Mouse (Mus musculus): ENCODE data around the gene Spast. TPM values are rescaled to one million over a fixed set of nuclear protein-coding genes. Genes with fewer than 3 reads are reported as not detected.
A peak's percentile ranks its signal among the peaks of the same experiment; 100 is the strongest.
"Not testable (repeated sequence)": the region's sequence is repeated elsewhere in the genome, so short reads cannot be mapped to it uniquely, and the experiment has no call there.

The Spast gene
- polyA plus RNA-seq, 1 experiment from 2014 or later, result 8.5 TPM

DNA sequence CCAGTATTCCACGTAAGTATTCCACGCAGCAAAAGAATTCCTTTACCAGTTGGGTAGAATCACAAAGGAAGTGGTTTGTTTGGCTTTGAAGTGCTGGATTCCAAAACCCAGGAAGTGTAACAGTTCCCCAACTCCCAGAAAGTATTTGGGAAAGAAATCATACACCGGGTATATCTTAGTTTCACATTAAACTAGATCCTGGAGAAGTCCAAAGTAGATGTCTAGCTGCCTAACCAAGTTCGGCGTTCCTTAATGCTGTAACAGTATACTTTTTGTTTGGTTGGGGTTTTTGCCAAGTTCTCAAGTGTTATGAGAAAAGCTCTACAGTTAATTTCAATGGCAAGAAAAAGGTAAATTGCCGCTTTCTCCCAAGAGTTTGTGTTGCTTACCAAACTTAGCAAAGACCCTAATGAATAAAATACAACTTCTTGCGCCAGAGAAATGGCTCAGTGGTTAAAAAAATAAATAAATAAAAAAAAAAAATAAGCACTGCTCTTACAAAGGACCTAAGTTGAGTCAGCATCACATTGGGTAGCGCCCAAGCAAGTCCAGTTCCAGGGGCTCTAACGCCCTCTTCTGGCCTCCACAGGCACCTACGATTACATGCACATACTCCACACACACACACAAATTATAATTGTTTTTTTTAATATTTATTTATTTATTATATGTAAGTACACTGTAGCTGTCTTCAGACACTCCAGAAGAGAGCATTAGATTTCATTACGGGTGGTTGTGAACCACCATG is 42.5 kb upstream of the Spast start:
- peaks cover 3% of the 10 kb centered on the region; the same call in 1 of the 2 replicates for H3K36me3 ChIP-seq (ENCODE audit: control insufficient read depth, insufficient read depth, low read length)
- peak overlapping the region; percentile 95 for H3K9ac ChIP-seq (ENCODE audit: low read depth, low read length)
- H3K9me3 ChIP-seq (ENCODE audit: control insufficient read depth, low read length), result no peaks in the 10 kb centered on the region
- peak overlapping the region; percentile 98 for H3K27ac ChIP-seq (ENCODE audit: low read length)
- no peaks in the 10 kb centered on the region for H3K27me3 ChIP-seq (replicated peaks; ENCODE audit: control insufficient read depth, insufficient read depth, low read length)
- peaks cover 7% of the 10 kb centered on the region for H3K4me1 ChIP-seq (ENCODE audit: control insufficient read depth, insufficient read depth, low read length)
- H3K4me3 ChIP-seq (ENCODE audit: low read length), result peak overlapping the region; percentile 95
- ATAC-seq, result no peak
- peak overlapping the region; percentile 80 for H3K4me2 ChIP-seq (ENCODE audit: low read depth, low read length)
- 42% methylated on average over 11 of the region's 11 CpGs for WGBS

DNA sequence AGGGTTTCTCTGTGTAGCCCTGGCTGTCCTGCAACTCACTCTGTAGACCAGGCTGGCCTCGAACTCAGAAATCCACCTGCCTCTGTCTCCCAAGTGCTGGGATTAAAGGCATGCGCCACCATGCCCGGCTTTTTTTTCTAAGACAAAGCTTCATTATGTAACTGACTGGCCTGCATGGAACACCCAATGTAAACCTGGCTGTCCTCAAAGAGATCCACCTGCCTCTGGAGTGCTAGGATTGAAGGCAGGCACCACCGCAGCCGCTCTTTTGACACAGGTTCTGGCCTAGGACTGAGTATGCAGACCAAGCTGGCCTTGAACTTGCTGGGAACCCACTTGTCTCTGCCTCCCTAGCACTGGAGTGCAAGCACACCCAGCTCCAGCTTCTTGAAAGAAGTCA is 41.8 kb upstream of the Spast start:
- H3K9ac ChIP-seq (ENCODE audit: low read depth, low read length); H3K4me3 ChIP-seq (ENCODE audit: low read length); H3K27me3 ChIP-seq (replicated peaks; ENCODE audit: control insufficient read depth, insufficient read depth, low read length); H3K9me3 ChIP-seq (ENCODE audit: control insufficient read depth, low read length); H3K36me3 ChIP-seq (ENCODE audit: control insufficient read depth, insufficient read depth, low read length); H3K4me1 ChIP-seq (ENCODE audit: control insufficient read depth, insufficient read depth, low read length); ATAC-seq; H3K27ac ChIP-seq (ENCODE audit: low read length); H3K4me2 ChIP-seq (ENCODE audit: low read depth, low read length): not testable (repeated sequence)
- WGBS, result 91% methylated on average over 5 of the region's 5 CpGs

DNA sequence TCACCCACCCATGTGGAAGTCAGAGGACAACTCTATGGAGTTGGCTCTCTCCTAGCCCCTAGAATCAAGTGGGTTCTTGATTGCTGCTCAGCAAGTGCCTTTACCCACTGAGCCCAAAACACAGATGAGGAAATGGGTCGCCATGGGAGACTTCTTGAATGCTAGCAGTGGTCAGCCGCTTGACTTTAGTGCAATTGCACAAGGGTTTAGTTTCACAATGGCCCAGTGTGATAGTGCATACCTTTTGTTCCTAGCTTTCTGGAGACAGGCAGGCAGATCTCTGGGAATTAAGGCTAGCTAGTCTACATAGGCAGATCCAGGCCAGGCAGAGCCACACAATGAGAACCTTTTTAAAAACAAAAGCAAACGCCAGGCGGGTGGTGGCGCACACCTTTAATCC is 38.7 kb upstream of the Spast start:
- 86% methylated on average over 5 of the region's 5 CpGs for WGBS
- no peaks in the 10 kb centered on the region for H3K9me3 ChIP-seq (ENCODE audit: control insufficient read depth, low read length)
- no peaks in the 10 kb centered on the region for H3K4me1 ChIP-seq (ENCODE audit: control insufficient read depth, insufficient read depth, low read length)
- H3K4me3 ChIP-seq (ENCODE audit: low read length), result no peak overlapping the region
- H3K36me3 ChIP-seq (ENCODE audit: control insufficient read depth, insufficient read depth, low read length), result peaks cover 9% of the 10 kb centered on the region
- no peak overlapping the region for H3K27ac ChIP-seq (ENCODE audit: low read length)
- no peaks in the 10 kb centered on the region for H3K27me3 ChIP-seq (replicated peaks; ENCODE audit: control insufficient read depth, insufficient read depth, low read length)
- no peak overlapping the region for H3K9ac ChIP-seq (ENCODE audit: low read depth, low read length)
- H3K4me2 ChIP-seq (ENCODE audit: low read depth, low read length), result no peak overlapping the region
- ATAC-seq, result no peak

DNA sequence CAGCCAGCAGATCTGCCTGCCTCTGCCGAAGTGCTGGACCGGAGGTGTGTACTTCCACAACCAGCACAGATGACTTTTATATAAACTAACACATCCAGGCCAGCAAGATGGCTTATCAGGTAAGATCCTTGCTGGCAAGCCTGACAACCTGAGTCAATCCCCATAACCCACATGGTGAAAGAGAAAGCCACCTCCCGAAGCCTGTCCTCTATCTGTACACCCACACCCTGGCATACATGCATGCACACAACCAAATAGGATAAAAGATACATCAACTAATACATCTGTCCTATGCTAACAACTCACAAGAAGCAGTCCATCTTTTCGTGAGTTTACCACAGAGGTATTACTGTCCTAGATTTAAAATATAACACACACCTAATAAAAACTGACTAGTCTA is 34.7 kb upstream of the Spast start:
- no peaks in the 10 kb centered on the region for H3K4me1 ChIP-seq (ENCODE audit: control insufficient read depth, insufficient read depth, low read length)
- H3K9ac ChIP-seq (ENCODE audit: low read depth, low read length), result no peak overlapping the region
- H3K4me2 ChIP-seq (ENCODE audit: low read depth, low read length), result no peak overlapping the region
- ATAC-seq, result no peak
- 91% methylated on average over 4 of the region's 4 CpGs for WGBS
- H3K27ac ChIP-seq (ENCODE audit: low read length), result no peak overlapping the region
- H3K4me3 ChIP-seq (ENCODE audit: low read length), result no peak overlapping the region
- no peaks in the 10 kb centered on the region for H3K9me3 ChIP-seq (ENCODE audit: control insufficient read depth, low read length)
- peaks cover 7% of the 10 kb centered on the region for H3K36me3 ChIP-seq (ENCODE audit: control insufficient read depth, insufficient read depth, low read length)
- no peaks in the 10 kb centered on the region for H3K27me3 ChIP-seq (replicated peaks; ENCODE audit: control insufficient read depth, insufficient read depth, low read length)

DNA sequence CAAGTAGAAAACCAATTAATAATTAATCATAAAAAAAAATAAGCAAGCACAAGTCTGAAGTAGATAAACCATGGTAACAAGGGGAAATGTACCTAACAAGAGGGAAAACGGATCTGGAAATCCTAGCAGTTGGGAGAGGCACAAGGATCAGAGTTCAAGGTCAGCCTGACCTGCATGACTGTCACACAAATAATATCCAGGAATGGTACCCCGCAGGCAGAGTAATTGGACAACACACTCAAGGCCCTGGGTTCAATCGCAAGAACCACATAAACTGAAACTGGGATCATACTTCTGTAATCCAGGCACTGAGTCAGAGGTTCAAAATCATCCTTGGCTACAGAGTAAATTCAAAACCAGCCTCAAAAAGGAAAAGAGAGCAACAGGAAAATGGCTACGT is 33.2 kb upstream of the Spast start:
- H3K27me3 ChIP-seq (replicated peaks; ENCODE audit: control insufficient read depth, insufficient read depth, low read length), result no peaks in the 10 kb centered on the region
- H3K9me3 ChIP-seq (ENCODE audit: control insufficient read depth, low read length), result no peaks in the 10 kb centered on the region
- no peak overlapping the region for H3K4me2 ChIP-seq (ENCODE audit: low read depth, low read length)
- no peaks in the 10 kb centered on the region for H3K4me1 ChIP-seq (ENCODE audit: control insufficient read depth, insufficient read depth, low read length)
- ATAC-seq, result no peak
- no peak overlapping the region for H3K9ac ChIP-seq (ENCODE audit: low read depth, low read length)
- no peak overlapping the region for H3K4me3 ChIP-seq (ENCODE audit: low read length)
- no peak overlapping the region for H3K27ac ChIP-seq (ENCODE audit: low read length)
- WGBS, result 87% methylated on average over 4 of the region's 4 CpGs
- H3K36me3 ChIP-seq (ENCODE audit: control insufficient read depth, insufficient read depth, low read length), result peaks cover 9% of the 10 kb centered on the region

DNA sequence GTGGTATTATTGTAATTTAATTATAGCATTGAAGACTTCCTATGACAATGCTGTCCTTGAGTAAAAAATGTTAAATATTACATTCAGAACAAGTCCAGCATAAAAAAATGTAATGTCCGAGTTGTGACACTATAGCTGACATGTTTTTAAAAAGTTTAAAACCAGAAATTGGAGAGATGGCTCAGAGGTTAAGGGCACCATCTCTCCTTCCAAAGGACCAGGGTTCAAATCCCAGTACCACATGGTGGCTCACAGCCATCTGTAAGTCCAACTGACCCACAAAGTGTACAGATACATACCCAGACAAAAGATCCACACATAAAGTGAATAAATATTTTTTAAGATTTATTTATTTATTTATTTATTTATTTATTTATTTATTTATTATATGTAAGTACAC is 32.8 kb upstream of the Spast start:
- ATAC-seq, result no peak
- H3K27ac ChIP-seq (ENCODE audit: low read length), result no peak overlapping the region
- H3K27me3 ChIP-seq (replicated peaks; ENCODE audit: control insufficient read depth, insufficient read depth, low read length), result no peaks in the 10 kb centered on the region
- H3K9me3 ChIP-seq (ENCODE audit: control insufficient read depth, low read length), result no peaks in the 10 kb centered on the region
- 92% methylated on average over 1 of the region's 1 CpGs for WGBS
- H3K4me3 ChIP-seq (ENCODE audit: low read length), result no peak overlapping the region
- H3K36me3 ChIP-seq (ENCODE audit: control insufficient read depth, insufficient read depth, low read length), result peaks cover 9% of the 10 kb centered on the region
- no peak overlapping the region for H3K4me2 ChIP-seq (ENCODE audit: low read depth, low read length)
- H3K9ac ChIP-seq (ENCODE audit: low read depth, low read length), result no peak overlapping the region
- no peaks in the 10 kb centered on the region for H3K4me1 ChIP-seq (ENCODE audit: control insufficient read depth, insufficient read depth, low read length)

DNA sequence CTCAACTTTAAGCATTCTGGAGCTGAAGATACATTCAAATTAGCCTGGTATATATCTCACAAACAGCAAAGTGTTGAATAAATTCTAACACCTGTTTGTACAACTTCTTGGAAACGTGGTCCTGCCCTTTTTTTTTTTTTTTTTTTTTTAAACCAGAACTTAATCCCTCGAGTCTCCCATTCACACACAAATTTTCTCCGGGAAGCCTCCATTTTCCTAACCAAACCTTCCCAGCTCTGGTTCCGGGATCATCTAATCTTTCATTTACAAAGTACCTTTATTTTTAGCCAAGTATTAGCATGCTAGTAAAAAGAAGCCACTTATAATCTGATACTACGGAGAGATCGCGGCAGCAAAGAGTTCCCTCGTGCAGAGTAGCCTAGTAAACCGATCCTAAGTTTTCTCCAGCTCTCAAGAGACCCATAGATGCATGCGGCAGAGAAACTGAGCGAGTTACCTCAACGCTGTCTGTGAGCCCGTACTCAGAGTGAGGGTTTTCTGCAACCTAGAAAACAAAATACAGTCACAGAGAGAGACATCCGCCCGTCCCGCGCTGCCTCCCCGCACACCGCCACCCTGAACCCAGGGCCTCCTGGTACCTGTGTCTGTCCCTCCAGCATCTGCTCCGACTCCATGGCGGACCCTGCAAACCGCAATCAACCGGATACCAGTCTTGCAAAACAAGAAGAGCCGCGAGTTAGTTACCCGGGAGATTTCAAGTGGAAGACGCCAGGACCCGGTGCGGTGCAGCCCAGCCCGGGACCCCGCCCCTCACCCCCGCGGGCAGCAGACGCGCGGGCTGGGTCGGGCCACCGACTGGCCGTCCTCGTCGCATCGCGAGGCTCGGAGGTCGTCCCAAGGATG is 23.1 kb upstream of the Spast start:
- H3K27ac ChIP-seq (ENCODE audit: low read length), result peak overlapping the region; percentile 96
- peak overlapping the region; percentile 84 for H3K9ac ChIP-seq (ENCODE audit: low read depth, low read length)
- H3K4me3 ChIP-seq (ENCODE audit: low read length), result peak overlapping the region; percentile 91
- peak overlapping the region; percentile 71 for H3K4me2 ChIP-seq (ENCODE audit: low read depth, low read length)
- no peak; the same call in 1 of the 2 replicates for ATAC-seq
- no peaks in the 10 kb centered on the region for H3K9me3 ChIP-seq (ENCODE audit: control insufficient read depth, low read length)
- H3K27me3 ChIP-seq (replicated peaks; ENCODE audit: control insufficient read depth, insufficient read depth, low read length), result no peaks in the 10 kb centered on the region
- H3K4me1 ChIP-seq (ENCODE audit: control insufficient read depth, insufficient read depth, low read length), result peaks cover 9% of the 10 kb centered on the region
- no peaks in the 10 kb centered on the region for H3K36me3 ChIP-seq (ENCODE audit: control insufficient read depth, insufficient read depth, low read length)
- under 1% methylated on average over 45 of the region's 45 CpGs for WGBS

DNA sequence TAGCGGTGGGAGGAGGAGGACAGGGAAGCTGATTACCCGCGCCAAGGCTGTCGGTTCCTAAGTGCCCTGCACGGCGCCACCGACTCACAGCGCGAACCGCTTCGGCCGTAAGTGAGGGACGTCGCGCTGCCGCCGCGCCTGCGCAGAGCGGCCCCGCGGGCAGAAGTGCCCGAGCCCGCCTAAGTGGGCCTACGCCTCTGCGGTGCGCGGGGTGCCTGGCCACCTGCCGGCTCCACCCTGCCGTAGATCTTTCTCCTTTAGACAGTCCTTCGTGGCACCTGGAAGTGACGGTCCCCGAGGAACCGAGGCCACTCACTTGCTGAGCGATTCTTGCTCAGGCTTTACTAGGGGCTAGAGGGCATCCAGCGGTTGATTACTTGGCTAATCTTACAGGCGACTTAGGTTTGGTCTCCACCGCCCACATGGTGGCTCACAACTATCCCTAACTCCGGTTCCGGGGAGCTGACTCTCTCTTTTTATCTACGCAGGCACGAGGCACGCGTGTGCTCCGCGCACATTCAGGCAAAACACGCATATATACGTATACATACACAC is 22.4 kb upstream of the Spast start:
- H3K9me3 ChIP-seq (ENCODE audit: control insufficient read depth, low read length), result no peaks in the 10 kb centered on the region
- no peaks in the 10 kb centered on the region for H3K36me3 ChIP-seq (ENCODE audit: control insufficient read depth, insufficient read depth, low read length)
- WGBS, result under 1% methylated on average over 48 of the region's 48 CpGs

DNA sequence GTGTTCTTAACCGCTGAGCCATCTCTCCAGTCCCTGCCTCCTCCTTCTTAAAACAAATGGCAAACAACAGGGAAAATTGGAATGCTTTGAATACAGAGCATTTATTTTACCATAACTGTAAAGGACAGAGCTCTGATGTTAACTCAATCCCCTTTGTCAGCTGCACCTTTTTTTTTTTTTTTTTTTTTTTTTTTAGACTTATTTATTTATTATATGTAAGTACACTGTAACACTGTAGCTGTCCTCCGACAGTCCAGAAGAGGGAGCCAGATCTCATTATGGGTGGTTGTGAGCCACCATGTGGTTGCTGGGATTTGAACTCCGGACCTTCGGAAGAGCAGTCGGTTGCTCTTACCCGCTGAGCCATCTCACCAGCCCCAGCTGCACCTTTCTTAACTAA is 20.1 kb upstream of the Spast start:
- Histone ChIP-seq H3K9me3 (ENCODE audit: control insufficient read depth, low read length) (no peaks in the 10 kb centered on the region), H3K27ac (ENCODE audit: low read length) (no peak overlapping the region), H3K4me3 (ENCODE audit: low read length) (no peak overlapping the region), H3K27me3 (replicated peaks; ENCODE audit: control insufficient read depth, insufficient read depth, low read length) (no peaks in the 10 kb centered on the region), H3K36me3 (ENCODE audit: control insufficient read depth, insufficient read depth, low read length) (no peaks in the 10 kb centered on the region), H3K4me2 (ENCODE audit: low read depth, low read length) (no peak overlapping the region), H3K4me1 (ENCODE audit: control insufficient read depth, insufficient read depth, low read length) (peaks cover 9% of the 10 kb centered on the region), H3K9ac (ENCODE audit: low read depth, low read length) (no peak overlapping the region)
- no peak for ATAC-seq
- WGBS, result 92% methylated on average over 6 of the region's 6 CpGs

More for the DNA sequence above, 22.4 kb upstream of the Spast start:
- H3K9ac ChIP-seq (ENCODE audit: low read depth, low read length), result peak overlapping the region; percentile 84
- no peaks in the 10 kb centered on the region for H3K27me3 ChIP-seq (replicated peaks; ENCODE audit: control insufficient read depth, insufficient read depth, low read length)
- H3K4me2 ChIP-seq (ENCODE audit: low read depth, low read length), result peak overlapping the region; percentile 92
- peaks cover 9% of the 10 kb centered on the region for H3K4me1 ChIP-seq (ENCODE audit: control insufficient read depth, insufficient read depth, low read length)
- H3K4me3 ChIP-seq (ENCODE audit: low read length), result peak overlapping the region; percentile 91
- ATAC-seq, result peak; percentile 97
- H3K27ac ChIP-seq (ENCODE audit: low read length), result peak overlapping the region; percentile 96

Data from intestine, embryonic 16.5 days (tissue).